Comparison of ENCODE assay signal across 8 mouse cellular contexts in the genomic region with DNA sequence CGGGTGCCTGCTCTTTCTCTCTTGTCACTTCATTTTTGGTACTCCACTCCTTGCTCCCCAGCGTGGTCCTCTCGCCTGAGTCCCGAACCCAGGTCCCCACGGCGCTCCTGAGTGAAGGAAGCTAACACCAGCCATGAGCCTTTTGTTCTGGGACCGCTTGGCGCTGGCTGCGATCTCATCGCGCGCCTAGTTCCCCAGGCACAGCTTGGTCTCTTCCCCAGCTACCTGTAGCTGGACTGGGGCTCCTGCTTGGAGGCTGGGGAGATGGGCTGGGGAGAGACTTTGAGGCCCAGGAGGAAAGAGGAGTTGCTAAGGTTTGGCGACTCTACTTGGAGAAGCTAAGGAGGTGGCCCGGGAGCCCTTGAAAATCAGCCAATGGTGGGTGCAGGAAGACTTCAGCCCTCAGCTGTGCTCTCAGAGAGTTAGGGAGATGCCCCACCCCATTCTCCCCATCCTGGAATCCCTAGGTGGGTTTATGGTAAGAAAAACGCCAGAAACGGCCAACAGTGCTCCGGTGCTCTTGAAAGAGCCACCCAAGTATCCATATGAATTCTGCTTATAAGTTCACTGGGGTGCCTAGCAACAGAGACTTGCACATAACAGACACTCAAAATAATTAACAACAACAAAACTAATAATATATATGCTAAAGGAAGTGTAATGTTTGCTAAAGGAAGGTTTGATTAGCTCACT. TPM values are rescaled to one million over a fixed set of nuclear protein-coding genes. Genes with fewer than 3 reads are reported as not detected.
DNase-seq lines count a peak whose midpoint lies in the region; ATAC-seq and TF ChIP-seq lines count a peak whose summit lies in the region.

No protein-coding gene starts in this region.

- H3K36me3 ChIP-seq in limb, embryonic 12.5 days = no peaks in the 10 kb centered on the region
- H3K36me3 ChIP-seq in neural tube, embryonic 15.5 days = no peaks in the 10 kb centered on the region

- H3K4me1 ChIP-seq in embryonic fibroblast, embryonic 13.5 days (ENCODE audit: control insufficient read depth, insufficient read depth, low read length) = no peaks in the 10 kb centered on the region
- H3K4me1 ChIP-seq in limb, embryonic 12.5 days (replicated peaks) = peaks cover 9% of the 10 kb centered on the region; the same call in 1 of the 2 replicates
- H3K4me1 ChIP-seq in neural tube, embryonic 15.5 days = peaks cover 49% of the 10 kb centered on the region

- peak overlapping the region; percentile 95 for H3K27ac ChIP-seq in left cerebral cortex, adult 2 months
- no peak overlapping the region for H3K27ac ChIP-seq in embryonic fibroblast, embryonic 13.5 days (ENCODE audit: insufficient read depth, low read length)
- no peak overlapping the region for H3K27ac ChIP-seq in limb, embryonic 12.5 days
- peak overlapping the region; percentile 97 for H3K27ac ChIP-seq in neural tube, embryonic 15.5 days (replicated peaks)

- 9% methylated on average over 17 of the region's 17 CpGs for WGBS in limb, embryonic 12.5 days
- WGBS in neural tube, embryonic 15.5 days = 7% methylated on average over 17 of the region's 17 CpGs

- TF ChIP-seq POLR2A in embryonic fibroblast, embryonic 13.5 days (IDR thresholded peaks at IDR 0.05; ENCODE audit: low read depth, low read length) = no peak

- no peak for ATAC-seq in limb, embryonic 12.5 days (ENCODE audit: insufficient number of reproducible peaks, insufficient read depth, low FRiP score, low TSS enrichment, low read depth)
- no peak for ATAC-seq in neural tube, embryonic 15.5 days (ENCODE audit: low FRiP score)

- intact Hi-C loops in left cerebral cortex, adult 2 months (cut with DNase I) = loop anchor here (2.0 kb wide), 1 partner anchor 117 kb away; no protein-coding TSS in a partner anchor

- peak overlapping the region; percentile 100 for H3K4me2 ChIP-seq in limb, embryonic 12.5 days
- peak overlapping the region; percentile 78 for H3K4me2 ChIP-seq in neural tube, embryonic 15.5 days

- H3K4me3 ChIP-seq in left cerebral cortex, adult 2 months = peak overlapping the region; percentile 52
- H3K4me3 ChIP-seq in embryonic fibroblast, embryonic 13.5 days (ENCODE audit: insufficient read depth, low read length) = peak overlapping the region; percentile 47
- peak overlapping the region; percentile 69 for H3K4me3 ChIP-seq in limb, embryonic 12.5 days (replicated peaks)
- peak overlapping the region; percentile 68 for H3K4me3 ChIP-seq in neural tube, embryonic 15.5 days (replicated peaks)

- peaks cover 92% of the 10 kb centered on the region for H3K27me3 ChIP-seq in limb, embryonic 12.5 days
- H3K27me3 ChIP-seq in neural tube, embryonic 15.5 days (replicated peaks) = no peaks in the 10 kb centered on the region

- H3K9me3 ChIP-seq in limb, embryonic 12.5 days = no peaks in the 10 kb centered on the region
- H3K9me3 ChIP-seq in neural tube, embryonic 15.5 days (replicated peaks) = no peaks in the 10 kb centered on the region

- DNase-seq in left cerebral cortex, adult 2 months (ENCODE audit: extremely low spot score in 1 of 2, low spot score in 2 of 2) = peak; percentile 11 to 31
- DNase-seq in left cerebral cortex, adult 9 months (ENCODE audit: low spot score in 2 of 2) = no peak
- DNase-seq in adrenal gland, postnatal 25 days = no peak
- no peak for DNase-seq in ovary, postnatal 14 days (ENCODE audit: low spot score)
- DNase-seq in right cerebral cortex, postnatal 4 days = no peak

- no peak for TF ChIP-seq CTCF in left cerebral cortex, adult 2 months (IDR thresholded peaks at IDR 0.05)
- TF ChIP-seq CTCF in embryonic fibroblast, embryonic 13.5 days (IDR thresholded peaks at IDR 0.05; ENCODE audit: borderline replicate concordance, insufficient read depth, low read length) = no peak

- peak overlapping the region; percentile 52; the same call in 1 of the 2 replicates for H3K9ac ChIP-seq in limb, embryonic 12.5 days (replicated peaks)
- peak overlapping the region; percentile 87 for H3K9ac ChIP-seq in neural tube, embryonic 15.5 days (replicated peaks)

RNA-seq across cellular contexts. Expression of a gene that starts 2.8 kb away (rescaled TPM):
- 10 to 100 TPM; 15.9 to 18.1 TPM for total RNA-seq in left cerebral cortex, adult 2 months (2021)
- polyA plus RNA-seq in embryonic fibroblast, embryonic 13.5 days (2011; ENCODE audit: insufficient read length, low read depth, missing spikeins) = 0.15 and 0.18 TPM in 2 replicates
- polyA plus RNA-seq in limb, embryonic 12.5 days (2016; fragmentation: Nextera tagmentation; extraction: Ambion mirVana) = 0.08 and 0.21 TPM in 2 replicates
- 30.0 and 31.5 TPM in 2 replicates for polyA plus RNA-seq in neural tube, embryonic 15.5 days (2015; fragmentation: Nextera tagmentation; extraction: Ambion mirVana)
- total RNA-seq in adrenal gland, postnatal 25 days (2021) = not detected in 2 replicates

RNA-seq across cellular contexts. Expression of a gene that starts 52.6 kb away (rescaled TPM):
- 10 to 100 TPM; 34.3 to 39.7 TPM for total RNA-seq in left cerebral cortex, adult 2 months (2021)
- polyA plus RNA-seq in embryonic fibroblast, embryonic 13.5 days (2011; ENCODE audit: insufficient read length, low read depth, missing spikeins) = 8.3 and 10.2 TPM in 2 replicates
- 22.5 and 27.6 TPM in 2 replicates for polyA plus RNA-seq in limb, embryonic 12.5 days (2016; fragmentation: Nextera tagmentation; extraction: Ambion mirVana)
- polyA plus RNA-seq in neural tube, embryonic 15.5 days (2015; fragmentation: Nextera tagmentation; extraction: Ambion mirVana) = 29.4 and 34.9 TPM in 2 replicates
- total RNA-seq in adrenal gland, postnatal 25 days (2021) = 11.9 and 13.7 TPM in 2 replicates

Comparison
In these comparisons a context has a peak if more than half of its experiments do, and no peak if none do; other contexts are left out.
1. DNase-seq: peak in left cerebral cortex, adult 2 months (2 of 2); none in left cerebral cortex, adult 9 months (0 of 2), adrenal gland, postnatal 25 days (single experiment), ovary, postnatal 14 days (single experiment) and right cerebral cortex, postnatal 4 days (single experiment).
2. H3K27ac ChIP-seq: peak in left cerebral cortex, adult 2 months (single experiment) and neural tube, embryonic 15.5 days (single experiment); none in embryonic fibroblast, embryonic 13.5 days (single experiment) and limb, embryonic 12.5 days (single experiment).
3. RNA of a gene that starts 2.8 kb away (polyA plus RNA-seq): 30.0 to 31.5 TPM in neural tube, embryonic 15.5 days; 0.08 to 0.21 TPM in limb, embryonic 12.5 days and 0.15 to 0.18 TPM in embryonic fibroblast, embryonic 13.5 days; every median in the first group is over 10 times any median in the second.
4. Peak in every context shown above with its lines, with median percentiles within 50 percentile points of each other: H3K4me3 ChIP-seq.